Mouse (Mus musculus) kidney, embryonic 15.5 days (tissue): ENCODE results near the gene Cep112. TPM values are rescaled to one million over a fixed set of nuclear protein-coding genes. Genes with fewer than 3 reads are reported as not detected.

Experiments
- polyA plus RNA-seq: library from polyadenylated mRNA; unstranded; fragments of >200 nt; fragmentation: Nextera tagmentation; extraction: Ambion mirVana; gene quantifications from 2 replicates; pipeline ENCODE4 v1.2.1, GENCODE M21; 2015

Gene Cep112
- polyA plus RNA-seq, 1 experiment from 2014 or later: 13.7 TPM

Other genes with a start within 250 kb of the Cep112 start
- 3.8 and 7.0 TPM in 2 replicates for gene Apoh, start 81.8 kb upstream of the Cep112 start, polyA plus RNA-seq
- 7.4 and 9.4 TPM in 2 replicates for gene Prkca, start 81.3 kb upstream of the Cep112 start, polyA plus RNA-seq